Mouse (Mus musculus) left cerebral cortex, adult 11 months (tissue): Measurements from ENCODE around the gene Aym1.
A peak's percentile ranks its signal among the peaks of the same experiment; 100 is the strongest.
"Not testable (repeated sequence)": the region's sequence is repeated elsewhere in the genome, so short reads cannot be mapped to it uniquely, and the experiment has no call there.

Source experiments
- DNase-seq: peaks from one replicate; pipeline ENCODE4 v3.0.0; 2022; ENCODE audit warnings: low spot score

Aym1 gene

GRCm38 (mm10) chr5:113357186-113357585 is at the start of gene Aym1:
Gene Aym1, plus strand, starts transcription at chr5:113357294.
- DNase-seq: no peak

- no peak for DNase-seq
Measured at GRCm38 (mm10) chr5:113309491-113310376, 47.4 kb upstream of the Aym1 start.

GRCm38 (mm10) chr5:113310377-113311003 is 46.6 kb upstream of the Aym1 start, which contains the start of gene Sgsm1:
Gene Sgsm1, minus strand, starts transcription at chr5:113310786.
- peak; percentile 68 for DNase-seq

- peak; percentile 79 for DNase-seq
Measured at GRCm38 (mm10) chr5:113313998-113314397, 43.1 kb upstream of the Aym1 start.

GRCm38 (mm10) chr5:113323784-113324638 is 33.1 kb upstream of the Aym1 start:
- DNase-seq: no peak

GRCm38 (mm10) chr5:113329463-113329862 is 27.6 kb upstream of the Aym1 start:
- DNase-seq: no peak

- DNase-seq: no peak
Measured at GRCm38 (mm10) chr5:113330202-113330601, 26.9 kb upstream of the Aym1 start.

- DNase-seq: no peak
Measured at GRCm38 (mm10) chr5:113332239-113332638, 24.9 kb upstream of the Aym1 start.

- DNase-seq: no peak
Measured at GRCm38 (mm10) chr5:113332899-113333298, 24.2 kb upstream of the Aym1 start.

- no peak for DNase-seq
Measured at GRCm38 (mm10) chr5:113334621-113335530, 22.2 kb upstream of the Aym1 start.

GRCm38 (mm10) chr5:113335732-113336131 is 21.4 kb upstream of the Aym1 start:
- DNase-seq: no peak

GRCm38 (mm10) chr5:113336281-113336680 is 20.8 kb upstream of the Aym1 start:
- no peak for DNase-seq

- DNase-seq: no peak
Measured at GRCm38 (mm10) chr5:113344635-113345386, 12.3 kb upstream of the Aym1 start.

- DNase-seq: no peak
Measured at GRCm38 (mm10) chr5:113345781-113346180, 11.3 kb upstream of the Aym1 start.

- not testable (repeated sequence) for DNase-seq
Measured at GRCm38 (mm10) chr5:113346651-113347050, 10.4 kb upstream of the Aym1 start.

- no peak for DNase-seq
Measured at GRCm38 (mm10) chr5:113347593-113347992, 9.5 kb upstream of the Aym1 start.

GRCm38 (mm10) chr5:113348597-113348996 is 8.5 kb upstream of the Aym1 start:
- DNase-seq: peak; percentile 39

GRCm38 (mm10) chr5:113349226-113349625 is 7.9 kb upstream of the Aym1 start:
- DNase-seq: no peak

- no peak for DNase-seq
Measured at GRCm38 (mm10) chr5:113349810-113350209, 7.3 kb upstream of the Aym1 start.

GRCm38 (mm10) chr5:113351768-113352167 is 5.3 kb upstream of the Aym1 start:
- no peak for DNase-seq
